Mouse (Mus musculus) stomach, embryonic 16.5 days (tissue): ENCODE results near the gene Olfr965. TPM values are rescaled to one million over a fixed set of nuclear protein-coding genes. Genes with fewer than 3 reads are reported as not detected.

Source experiments
- ATAC-seq: fragments of 200-750 bp; cut with Nextera tagmentation; 2 replicates; pipeline ENCODE4 v1.8.0; 2017; ENCODE audit warnings: moderate number of reproducible peaks, moderate TSS enrichment; ENCODE audit not compliant: insufficient read depth, low FRiP score
- H3K27ac ChIP-seq: fragments of 300-500 bp; sonication (generic); 2 replicates; pipeline ENCODE4 v1.5.1; 2014; ENCODE audit warnings: low read length
- H3K27me3 ChIP-seq: fragments of 300-500 bp; sonication (generic); 2 replicates; pipeline ENCODE4 v1.6.1; 2014; ENCODE audit warnings: low read length, control low read depth, mixed read lengths; ENCODE audit not compliant: control insufficient read depth, insufficient read depth
- H3K36me3 ChIP-seq: fragments of 300-500 bp; sonication (generic); 2 replicates; pipeline ENCODE4 v1.6.1; 2014; ENCODE audit warnings: low read length; ENCODE audit not compliant: control insufficient read depth, insufficient read depth
- H3K4me1 ChIP-seq: fragments of 300-500 bp; sonication (generic); 2 replicates; pipeline ENCODE4 v1.6.1; 2014; ENCODE audit warnings: low read length, control low read depth, mixed read lengths; ENCODE audit not compliant: control insufficient read depth, insufficient read depth
- H3K4me2 ChIP-seq: fragments of 300-500 bp; sonication (generic); 2 replicates; pipeline ENCODE4 v1.6.1; 2014; ENCODE audit warnings: low read depth, low read length, mixed read lengths
- H3K4me3 ChIP-seq: fragments of 300-500 bp; sonication (generic); replicated peaks from 2 replicates; pipeline ENCODE4 v1.5.1; 2014; ENCODE audit warnings: mild to moderate bottlenecking, low read length
- H3K9ac ChIP-seq: fragments of 300-500 bp; sonication (generic); 2 replicates; pipeline ENCODE4 v1.6.1; 2014; ENCODE audit warnings: low read length
- H3K9me3 ChIP-seq: fragments of 300-500 bp; sonication (generic); replicated peaks from 2 replicates; pipeline ENCODE4 v1.6.1; 2016; ENCODE audit warnings: low read length, control low read depth; ENCODE audit not compliant: control insufficient read depth
- WGBS: fragments of 180-500 bp; shearing (Covaris S2); extraction: QIAGEN DNeasy Blood & Tissue Kit; methylation state at CpG from one replicate; pipeline ENCODE4 v1.1.7; 2014; 5-methylcytosine and 5-hydroxymethylcytosine counted together
- polyA plus RNA-seq: library from polyadenylated mRNA; unstranded; fragments of >200 nt; fragmentation: Nextera tagmentation; extraction: Ambion mirVana; gene quantifications from 2 replicates; pipeline ENCODE4 v1.2.1, GENCODE M21; 2015

Olfr965 gene
- polyA plus RNA-seq, 1 experiment from 2014 or later: not detected

DNA sequence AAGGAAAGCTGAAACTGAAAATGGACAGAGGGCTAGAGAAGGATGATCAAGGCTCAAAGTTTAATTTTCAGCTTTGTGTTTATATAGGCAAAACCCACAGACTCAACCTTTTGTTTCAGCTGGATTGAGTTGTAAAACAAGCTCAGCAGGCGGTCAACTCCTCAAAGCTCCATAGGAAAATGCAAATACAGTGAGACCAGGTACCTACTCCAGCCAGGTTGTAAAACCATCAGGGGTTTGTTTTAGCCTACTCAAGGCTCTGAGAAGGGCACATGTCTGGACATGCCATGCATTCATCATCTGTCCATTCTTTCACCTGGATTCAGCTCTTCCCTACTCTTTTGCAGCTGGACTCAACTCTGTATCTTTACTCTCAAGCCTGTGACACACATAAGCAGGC, 29.6 kb downstream of the Olfr965 start:
- H3K9me3 ChIP-seq: no peaks in the 10 kb centered on the region
- no peak overlapping the region for H3K4me3 ChIP-seq
- no peak overlapping the region for H3K4me2 ChIP-seq
- H3K9ac ChIP-seq: no peak overlapping the region
- no peaks in the 10 kb centered on the region for H3K36me3 ChIP-seq
- H3K4me1 ChIP-seq: no peaks in the 10 kb centered on the region
- ATAC-seq: no peak
- H3K27ac ChIP-seq: no peak overlapping the region
- H3K27me3 ChIP-seq: no peaks in the 10 kb centered on the region
- WGBS: 85% methylated on average over 1 of the region's 1 CpGs

DNA sequence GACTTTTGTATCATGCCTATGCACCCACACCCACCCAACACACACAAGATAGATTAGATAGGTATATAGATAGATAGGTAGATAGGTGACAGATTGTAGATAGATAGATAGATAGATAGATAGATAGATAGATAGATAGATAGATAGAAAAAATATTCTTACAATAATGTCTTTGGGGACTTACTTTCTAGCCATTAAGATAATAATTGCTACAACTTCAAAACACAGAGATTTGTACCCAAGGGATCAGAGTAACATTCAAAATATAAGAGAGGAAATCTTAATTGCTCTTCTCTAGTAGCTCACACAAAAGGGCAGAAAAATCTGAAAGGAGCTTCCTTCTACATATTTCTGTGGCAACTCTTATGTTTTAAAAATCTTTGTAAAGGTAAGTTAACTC, 34.8 kb downstream of the Olfr965 start, which contains the start of gene Olfr967:
Olfr967 (plus strand) TSS at position 301 of the 400 bp plus-strand sequence.
- H3K27me3 ChIP-seq: no peaks in the 10 kb centered on the region
- ATAC-seq: no peak
- H3K27ac ChIP-seq: no peak within 1 kb of the TSS
- no peak within 1 kb of the TSS for H3K4me2 ChIP-seq
- H3K36me3 ChIP-seq: no peaks in the 10 kb centered on the region
- H3K4me3 ChIP-seq: no peak within 1 kb of the TSS
- H3K9me3 ChIP-seq: no peaks in the 10 kb centered on the region
- no peak within 1 kb of the TSS for H3K9ac ChIP-seq
- H3K4me1 ChIP-seq: no peaks in the 10 kb centered on the region

DNA sequence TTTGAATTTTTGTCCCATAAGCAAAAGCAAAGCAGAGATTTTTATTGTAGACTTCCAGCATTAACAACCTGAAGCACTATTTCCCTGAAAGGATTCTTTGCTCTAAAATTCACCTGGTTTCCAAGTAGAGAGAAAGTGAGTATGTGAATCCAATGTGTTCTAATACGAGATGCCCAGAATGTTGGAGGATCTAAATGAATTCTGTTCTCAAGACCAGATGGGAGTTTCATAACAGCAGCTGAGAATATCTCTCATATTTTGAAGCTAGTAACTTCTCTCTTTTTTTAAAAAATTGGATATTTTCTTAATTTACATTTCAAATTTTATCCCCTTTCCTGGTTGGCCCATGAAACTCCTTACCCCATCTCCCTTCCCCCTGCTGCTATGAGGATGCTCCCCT, 35.3 kb downstream of the Olfr965 start:
- Histone ChIP-seq H3K36me3 (no peaks in the 10 kb centered on the region), H3K27ac (no peak overlapping the region), H3K9ac (no peak overlapping the region), H3K4me3 (no peak overlapping the region), H3K27me3 (no peaks in the 10 kb centered on the region), H3K4me1 (no peaks in the 10 kb centered on the region), H3K9me3 (no peaks in the 10 kb centered on the region), H3K4me2 (no peak overlapping the region)
- WGBS: 86% methylated on average over 1 of the region's 1 CpGs
- ATAC-seq: no peak

Other genes starting within 250 kb of the Olfr965 start
- not detected in 2 replicates for gene Olfr955, start 239.4 kb upstream of the Olfr965 start, polyA plus RNA-seq
- gene Olfr44, start 217.4 kb upstream of the Olfr965 start, polyA plus RNA-seq: not detected in 2 replicates
- not detected in 2 replicates for gene Olfr957, start 195.5 kb upstream of the Olfr965 start, polyA plus RNA-seq
- gene Olfr958, start 157.3 kb upstream of the Olfr965 start, polyA plus RNA-seq: not detected in 2 replicates
- not detected in 2 replicates for gene Olfr959, start 135.8 kb upstream of the Olfr965 start, polyA plus RNA-seq
- gene AW551984, start 107.0 kb upstream of the Olfr965 start, polyA plus RNA-seq: 30.5 and 40.5 TPM in 2 replicates
- not detected in 2 replicates for gene Olfr148, start 100.7 kb upstream of the Olfr965 start, polyA plus RNA-seq
- gene Olfr960, start 90.0 kb upstream of the Olfr965 start, polyA plus RNA-seq: not detected in 2 replicates
- not detected in 2 replicates for gene Olfr961, start 66.3 kb upstream of the Olfr965 start, polyA plus RNA-seq
- gene Olfr963, start 44.1 kb upstream of the Olfr965 start, polyA plus RNA-seq: not detected in 2 replicates
- not detected in 2 replicates for gene Olfr149, start 4.2 kb upstream of the Olfr965 start, polyA plus RNA-seq
- not detected in 2 replicates for gene Olfr150, start 19.6 kb downstream of the Olfr965 start, polyA plus RNA-seq
- not detected in 2 replicates for gene Olfr967, start 34.9 kb downstream of the Olfr965 start, polyA plus RNA-seq
- not detected in 2 replicates for gene Olfr968, start 71.9 kb downstream of the Olfr965 start, polyA plus RNA-seq
- not detected in 2 replicates for gene Olfr969, start 79.6 kb downstream of the Olfr965 start, polyA plus RNA-seq
- not detected in 2 replicates for gene Olfr970, start 97.5 kb downstream of the Olfr965 start, polyA plus RNA-seq
- gene Olfr971, start 125.5 kb downstream of the Olfr965 start, polyA plus RNA-seq: not detected in 2 replicates
- gene Olfr972, start 155.1 kb downstream of the Olfr965 start, polyA plus RNA-seq: not detected in 2 replicates
- gene Olfr229, start 196.0 kb downstream of the Olfr965 start, polyA plus RNA-seq: not detected in 2 replicates
- not detected in 2 replicates for gene Olfr974, start 226.1 kb downstream of the Olfr965 start, polyA plus RNA-seq
- not detected in 2 replicates for gene Olfr975, start 240.7 kb downstream of the Olfr965 start, polyA plus RNA-seq
- gene Olfr976, start 249.8 kb downstream of the Olfr965 start, polyA plus RNA-seq: not detected in 2 replicates